Mouse (Mus musculus) CH12.LX (cell line): ENCODE results near the gene Kalrn. TPM values are rescaled to one million over a fixed set of nuclear protein-coding genes. Genes with fewer than 3 reads are reported as not detected.

Experiments
- DNase-seq: peaks from one replicate; pipeline ENCODE4 v3.0.0-alpha.2; 2013; ENCODE audit errors: extremely low read depth
- H3K27ac ChIP-seq: 2 replicates; pipeline ENCODE4 v1.5.1; 2012; ENCODE audit warnings: low read depth, mild to moderate bottlenecking, control low read depth, moderate library complexity; ENCODE audit not compliant: insufficient read depth
- H3K27me3 ChIP-seq: replicated peaks from 2 replicates; pipeline ENCODE3; 2012; ENCODE audit warnings: inconsistent platforms
- H3K36me3 ChIP-seq, 2 experiments: replicated peaks in 1 of 2; 2 replicates each; pipeline versions ENCODE3 to v1.6.1; 2012; ENCODE audit warnings: inconsistent platforms in 1 of 2, low read length in 1 of 2, mild to moderate bottlenecking in 1 of 2, mixed read lengths in 1 of 2, moderate library complexity in 1 of 2; ENCODE audit not compliant: control insufficient read depth in 1 of 2, insufficient read depth in 1 of 2
- H3K4me1 ChIP-seq, 2 experiments: 2 replicates each; pipeline ENCODE4 v1.6.1; 2012; ENCODE audit warnings: inconsistent platforms in 1 of 2, moderate library complexity in 1 of 2; ENCODE audit not compliant: insufficient read depth in 2 of 2, control insufficient read depth in 1 of 2
- H3K4me2 ChIP-seq: 2 replicates; pipeline ENCODE4 v1.6.1; 2012; ENCODE audit warnings: low read depth, mild to moderate bottlenecking, control low read depth; ENCODE audit not compliant: poor library complexity, insufficient read depth, severe bottlenecking
- H3K4me3 ChIP-seq, 3 experiments: fragments of 150-350 bp in 1 of 3; sonication (generic) in 1 of 3; replicated peaks in 1 of 3; 2 replicates each; pipeline versions ENCODE3 to v1.5.1; 2011 to 2012; ENCODE audit warnings: low read depth in 2 of 3, low read length in 2 of 3, mild to moderate bottlenecking in 2 of 3, moderate library complexity in 2 of 3, control low read depth in 1 of 3, improper control_type of control experiment in 1 of 3, inconsistent platforms in 1 of 3, mixed read lengths in 1 of 3; ENCODE audit not compliant: poor library complexity in 1 of 3
- H3K79me2 ChIP-seq: replicated peaks from 2 replicates; pipeline ENCODE4 v1.6.1; 2012; ENCODE audit warnings: mild to moderate bottlenecking, moderate library complexity; ENCODE audit not compliant: control insufficient read depth, poor library complexity, insufficient read depth, severe bottlenecking; ENCODE audit errors: extremely low read depth
- H3K9ac ChIP-seq: 2 replicates; pipeline ENCODE4 v1.6.1; 2012; ENCODE audit warnings: low read depth, mild to moderate bottlenecking, control low read depth, moderate library complexity; ENCODE audit not compliant: insufficient read depth
- H3K9me3 ChIP-seq: replicated peaks from 2 replicates; pipeline ENCODE3; 2012; ENCODE audit warnings: low read length, inconsistent platforms, mixed read lengths
- BHLHE40 ChIP-seq: IDR thresholded peaks from 2 replicates; pipeline ENCODE4 v1.6.1; 2011; ENCODE audit warnings: mild to moderate bottlenecking, low read depth, low read length, improper control_type of control experiment
- CHD2 ChIP-seq: IDR thresholded peaks from 2 replicates; pipeline ENCODE4 v1.6.1; 2011; ENCODE audit warnings: low read length, improper control_type of control experiment
- EP300 ChIP-seq: IDR thresholded peaks from 2 replicates; pipeline ENCODE4 v1.6.1; 2011; ENCODE audit warnings: low read length, improper control_type of control experiment
- ETS1 ChIP-seq: conservative IDR thresholded peaks from 2 replicates; pipeline ENCODE4 v1.6.1; 2012; ENCODE audit warnings: low read depth, mild to moderate bottlenecking, inconsistent platforms, low read length, improper control_type of control experiment, moderate library complexity
- IRF4 ChIP-seq: IDR thresholded peaks from 2 replicates; pipeline ENCODE4 v1.6.1; 2014; ENCODE audit warnings: low read depth, mild to moderate bottlenecking, inconsistent platforms, low read length, improper control_type of control experiment
- JUN ChIP-seq: IDR thresholded peaks from 2 replicates; pipeline ENCODE4 v1.6.1; 2011; ENCODE audit warnings: low read depth, mild to moderate bottlenecking, low read length, improper control_type of control experiment, moderate library complexity; ENCODE audit not compliant: insufficient read depth
- KAT2A ChIP-seq: IDR thresholded peaks from 2 replicates; pipeline ENCODE4 v1.6.1; 2012; ENCODE audit warnings: low read length, improper control_type of control experiment, inconsistent platforms; ENCODE audit not compliant: insufficient replicate concordance
- MAFK ChIP-seq: IDR thresholded peaks from 2 replicates; pipeline ENCODE4 v1.6.1; 2011; ENCODE audit warnings: low read length, improper control_type of control experiment; ENCODE audit not compliant: insufficient replicate concordance
- MEF2A ChIP-seq: IDR thresholded peaks from 2 replicates; pipeline ENCODE4 v1.6.1; 2014; ENCODE audit warnings: low read depth, mild to moderate bottlenecking, inconsistent platforms, low read length, improper control_type of control experiment, borderline replicate concordance
- MYC ChIP-seq: IDR thresholded peaks from 2 replicates; pipeline ENCODE4 v1.6.1; 2011; ENCODE audit warnings: low read depth, mild to moderate bottlenecking, improper control_type of control experiment, low read length
- NRF1 ChIP-seq: IDR thresholded peaks from 2 replicates; pipeline ENCODE4 v1.6.1; 2014; ENCODE audit warnings: low read depth, mild to moderate bottlenecking, inconsistent platforms, low read length, improper control_type of control experiment, moderate library complexity
- PAX5 ChIP-seq: IDR thresholded peaks from 2 replicates; pipeline ENCODE4 v1.6.1; 2012; ENCODE audit warnings: low read length, inconsistent platforms, mixed read lengths
- POLR2A ChIP-seq: IDR thresholded peaks from 2 replicates; pipeline ENCODE4 v1.6.1; 2011; ENCODE audit warnings: low read depth, mild to moderate bottlenecking, improper control_type of control experiment, low read length
- POLR2AphosphoS2 ChIP-seq: IDR thresholded peaks from 2 replicates; pipeline ENCODE4 v1.6.1; 2011; ENCODE audit warnings: low read depth, low read length, improper control_type of control experiment
- RAD21 ChIP-seq: IDR thresholded peaks from 2 replicates; pipeline ENCODE4 v1.6.1; 2011; ENCODE audit warnings: low read depth, mild to moderate bottlenecking, low read length, improper control_type of control experiment, moderate library complexity
- UBTF ChIP-seq: IDR thresholded peaks from 2 replicates; pipeline ENCODE4 v1.6.1; 2012; ENCODE audit warnings: low read depth, mild to moderate bottlenecking, inconsistent platforms, low read length, improper control_type of control experiment, moderate library complexity
- dilution Hi-C: fragments of 300-500 bp; cut with MboI; formaldehyde crosslinking; loops from 2 replicates; pipeline ENCODE4 v1.14.3; 2020; ENCODE audit warnings: low sequenced_read_pairs; ENCODE audit not compliant: extremely low pct_unique_long_range_greater_than_20kb, extremely low pct_ligation_motif_present
- in situ Hi-C: fragments of 300-500 bp; cut with MboI; formaldehyde crosslinking; loops from 3 replicates; pipeline ENCODE4 v1.14.3; 2019; ENCODE audit warnings: low sequenced_read_pairs, low pct_ligation_motif_present, low pct_unique_long_range_greater_than_20kb, mixed read lengths
- polyA plus RNA-seq: library from polyadenylated mRNA; unstranded; fragments of >175 nt; gene quantifications from 2 replicates; pipeline ENCODE4 v1.2.1, GENCODE M21; 2012; ENCODE audit warnings: low read depth; ENCODE audit not compliant: insufficient read length
- total RNA-seq, 2 experiments: library from RNA; depleted of rRNA; stranded (reverse); fragments of 300-350 nt in 1 of 2; fragments of >200 nt in 1 of 2; gene quantifications; 2 replicates each; pipeline ENCODE4 v1.2.3; 2012 to 2014

Kalrn gene
- total and polyA plus RNA-seq, 3 experiments = 0.08 to 0.09 TPM; not detected in 1

- Histone ChIP-seq H3K4me3 (no peak overlapping the region), H3K9me3 (no peaks in the 10 kb centered on the region), H3K4me2 (peak overlapping the region; percentile 43; the same call in 1 of the 2 replicates), H3K36me3 (no peaks in the 10 kb centered on the region), H3K4me1 (peaks cover 6 to 8% of the 10 kb centered on the region in 2 experiments; a peak in 3 of 4 replicates), H3K27me3 (peaks cover 34% of the 10 kb centered on the region), H3K9ac (no peak overlapping the region), H3K27ac (no peak overlapping the region), H3K79me2 (no peaks in the 10 kb centered on the region)
- in situ Hi-C loops (no loop called here), dilution Hi-C loops (no loop called here)
- peak; percentile 25 for DNase-seq
- TF ChIP-seq CHD2 = no peak
- TF ChIP-seq IRF4 = peak; percentile 26; the same call in 1 of the 2 replicates
- peak; percentile 18; the same call in 1 of the 2 replicates for TF ChIP-seq JUN
- no peak for TF ChIP-seq MEF2A
- TF ChIP-seq MYC = no peak
- no peak for TF ChIP-seq KAT2A
- TF ChIP-seq POLR2AphosphoS2 = no peak
- peak; percentile 76; the same call in 1 of the 2 replicates for TF ChIP-seq EP300
- TF ChIP-seq BHLHE40 = peak; percentile 79
Measured at GRCm38 (mm10) chr16:34487823-34488222, 85.5 kb downstream of the Kalrn start.

GRCm38 (mm10) chr16:34487268-34487667 lies 86.1 kb downstream of the Kalrn start:
- DNase-seq = peak; percentile 10
- in situ Hi-C loops = no loop called here

More at GRCm38 (mm10) chr16:34487268-34487667, 86.1 kb downstream of the Kalrn start:
- Histone ChIP-seq H3K4me1 (peaks cover 6 to 8% of the 10 kb centered on the region in 2 experiments; a peak in 3 of 4 replicates), H3K4me2 (peak overlapping the region; percentile 43)
- TF ChIP-seq MEF2A (0 out of 2 replicates have a peak, but pooled peaks have one; percentile 4), BHLHE40 (peak; percentile 94), RAD21 (no peak), EP300 (no peak), CHD2 (no peak), PAX5 (no peak), UBTF (no peak), ETS1 (0 out of 2 replicates have a peak, but pooled peaks have one; percentile 31), POLR2A (no peak), POLR2AphosphoS2 (no peak), NRF1 (no peak), KAT2A (no peak), MYC (no peak), MAFK (no peak), JUN (no peak)
- TF ChIP-seq, all 38 proteins: peak for 3
- dilution Hi-C loops = no loop called here
- Histone ChIP-seq H3K79me2 (no peaks in the 10 kb centered on the region), H3K9me3 (no peaks in the 10 kb centered on the region), H3K9ac (no peak overlapping the region), H3K27me3 (peaks cover 34% of the 10 kb centered on the region), H3K4me3 (no peak overlapping the region), H3K27ac (no peak overlapping the region), H3K36me3 (no peaks in the 10 kb centered on the region)
